Mouse (Mus musculus) cortical plate, adult 2 months (tissue): ENCODE results near the gene Rcbtb2.

Experiments
- CTCF ChIP-seq: fragments of 200-500 bp; IDR thresholded peaks from 2 replicates; pipeline ENCODE4 v1.5.1; 2011; ENCODE audit warnings: mild to moderate bottlenecking, control low read depth, low read length; ENCODE audit not compliant: insufficient read depth; ENCODE audit errors: extremely low read depth
- POLR2A ChIP-seq: fragments of 200-500 bp; IDR thresholded peaks from 2 replicates; pipeline ENCODE4 v1.6.1; 2011; ENCODE audit warnings: mild to moderate bottlenecking, low read length, control low read depth; ENCODE audit not compliant: insufficient read depth; ENCODE audit errors: extremely low read depth

DNA sequence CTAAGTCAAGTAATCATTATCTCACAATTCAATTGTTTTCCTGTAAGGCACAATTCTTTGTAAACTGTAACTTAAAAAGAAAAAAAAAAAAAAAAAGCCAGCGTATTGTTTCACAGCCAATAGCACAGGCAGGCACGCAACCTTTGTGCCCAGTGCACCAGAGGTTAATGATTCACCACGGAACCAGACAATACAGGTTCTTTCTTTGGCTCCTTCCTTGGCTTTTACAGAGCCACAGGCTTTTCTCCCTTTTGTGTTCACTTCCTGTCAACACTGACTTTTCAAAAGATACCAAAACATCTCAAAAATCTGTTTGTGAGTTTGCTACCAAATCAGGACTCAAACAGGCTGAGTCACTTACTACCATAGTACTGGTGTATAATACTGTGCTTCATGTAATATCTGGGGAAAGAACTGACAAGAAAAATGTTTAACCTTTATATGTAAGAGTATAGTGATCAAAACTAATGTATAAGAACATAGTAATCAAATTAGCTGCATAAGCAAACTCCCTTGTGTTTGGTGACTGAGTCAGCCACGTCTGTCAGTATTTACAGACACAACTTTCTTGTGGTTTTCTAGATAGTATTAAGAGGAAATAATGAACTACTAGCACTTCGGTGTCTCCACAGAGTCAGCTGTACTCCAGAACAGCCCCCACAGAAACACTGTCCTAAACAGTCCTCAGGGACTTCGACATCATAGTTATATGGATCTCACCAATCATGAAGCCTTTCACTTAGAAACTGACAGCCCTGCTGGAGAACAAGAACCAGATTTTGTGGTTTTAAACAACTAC, 130.8 kb downstream of the Rcbtb2 start:
- TF ChIP-seq POLR2A (no peak), CTCF (no peak)
